Mouse (Mus musculus): ENCODE measurements around the gene Anxa1.
A peak's percentile ranks its signal among the peaks of the same experiment; 100 is the strongest.

Anxa1 gene

DNA sequence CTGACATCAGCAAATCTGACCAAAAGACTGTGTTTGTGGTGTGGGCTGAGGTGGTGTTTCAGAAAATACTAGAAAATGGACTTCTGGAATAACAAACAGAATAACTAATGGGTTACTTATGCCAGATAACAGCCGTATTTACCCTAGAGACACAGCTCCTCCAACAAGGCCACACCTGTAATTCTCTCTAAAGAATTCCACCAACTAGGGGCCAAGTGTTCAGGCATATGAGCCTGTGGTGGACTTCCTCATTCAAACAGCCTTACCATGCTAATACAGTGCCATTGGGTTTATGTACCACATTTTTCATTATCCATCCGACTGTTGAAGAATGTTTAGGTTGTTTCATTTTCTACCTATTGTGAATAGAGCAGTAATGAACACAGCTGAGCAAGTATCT, 20.6 kb downstream of the Anxa1 start:
- DNase-seq (ENCODE audit: low spot score) = no peak

DNA sequence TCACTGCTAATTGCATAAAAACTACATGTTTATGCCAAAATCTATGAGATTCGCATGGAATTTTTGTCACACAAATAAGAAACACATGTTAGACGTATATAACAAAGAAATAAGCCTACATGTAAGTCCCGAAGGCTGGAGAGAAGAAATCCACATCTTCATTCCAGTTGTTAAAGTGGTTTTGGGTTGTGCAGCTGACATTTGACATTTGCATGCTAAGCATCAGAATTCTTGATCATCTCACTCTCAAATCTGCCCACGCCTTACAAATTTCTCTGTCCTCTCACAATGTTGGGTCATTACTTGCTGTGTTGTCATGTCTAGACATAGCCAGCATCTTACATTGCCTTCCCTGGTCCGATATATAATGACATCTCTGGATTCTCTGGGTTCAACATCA, 24.2 kb downstream of the Anxa1 start:
- DNase-seq (ENCODE audit: low spot score) = no peak

DNA sequence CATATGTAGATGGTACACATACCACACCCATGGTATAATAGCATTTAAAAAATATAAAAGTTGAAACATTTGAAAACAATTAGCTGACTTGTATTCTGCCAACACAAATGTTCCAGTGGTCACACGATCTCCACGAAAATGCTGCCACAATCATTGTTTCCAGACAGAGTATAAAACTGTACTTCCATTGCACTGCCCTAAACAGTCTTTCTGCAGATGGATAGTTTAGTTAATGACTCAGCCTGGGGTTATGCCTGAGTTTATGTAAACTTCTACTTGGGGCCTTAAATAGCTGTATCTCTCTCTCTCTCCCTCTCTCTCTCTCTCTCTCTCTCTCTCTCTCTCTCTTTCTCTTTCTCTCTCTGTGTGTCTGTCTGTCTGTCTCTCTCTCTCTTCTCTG, 24.7 kb downstream of the Anxa1 start:
- DNase-seq (ENCODE audit: low spot score) = no peak

DNA sequence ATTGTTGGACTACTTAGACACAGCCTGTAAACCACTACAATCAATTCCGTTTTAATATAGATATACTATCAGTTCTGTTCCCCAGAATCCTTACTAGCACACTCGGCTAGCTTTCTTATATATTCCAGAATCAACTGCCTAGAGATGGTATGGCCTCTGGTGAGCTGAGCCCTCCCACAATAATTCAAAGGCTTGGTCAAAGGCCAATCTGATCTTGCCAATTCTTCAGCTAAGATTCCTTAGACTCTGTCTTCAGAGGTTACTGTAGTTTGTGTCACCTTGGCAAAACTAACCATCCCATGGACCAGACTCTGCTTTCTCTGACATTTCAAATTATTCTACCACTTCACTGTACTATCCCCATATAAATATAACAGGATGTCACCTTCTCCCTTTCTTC, 25.4 kb downstream of the Anxa1 start:
- no peak for DNase-seq (ENCODE audit: low spot score)

DNA sequence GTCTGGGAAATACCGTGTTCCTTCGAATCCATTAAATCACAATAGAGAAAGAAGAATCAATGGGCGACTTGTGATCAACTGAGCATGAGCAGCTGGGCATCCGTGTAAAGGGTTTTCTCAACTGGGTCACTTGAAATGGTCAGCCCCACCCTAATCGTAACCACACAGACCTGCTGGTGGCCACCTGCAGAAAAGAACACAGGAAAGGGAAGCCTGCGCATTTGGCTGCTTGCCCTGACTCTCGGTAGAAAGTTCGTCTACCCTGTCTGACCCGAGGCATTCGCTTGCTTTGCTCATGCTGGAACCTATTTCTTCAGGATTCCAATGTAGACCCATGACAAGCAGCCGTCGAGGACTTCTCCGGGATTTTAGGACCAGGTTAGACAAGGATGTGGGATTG, 25.8 kb downstream of the Anxa1 start:
- no peak for DNase-seq (ENCODE audit: low spot score)

DNA sequence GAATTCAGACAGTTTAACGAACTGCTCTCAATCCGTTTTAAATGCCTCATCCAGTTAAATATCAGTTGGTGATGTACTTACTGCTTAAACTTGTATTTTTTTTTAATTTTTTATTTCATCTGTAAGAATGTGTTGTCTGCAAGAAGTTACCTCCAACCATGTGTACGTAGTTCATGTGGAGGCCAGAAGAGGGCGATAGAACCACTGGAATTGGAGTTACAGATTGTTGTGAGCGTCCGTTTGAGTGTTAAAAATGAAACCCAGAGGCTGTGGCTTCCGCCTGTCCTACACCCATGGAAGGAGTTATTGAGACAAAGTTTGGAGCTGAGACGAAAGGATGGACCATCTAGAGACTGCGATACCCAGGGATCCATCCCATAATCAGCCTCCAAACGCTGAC, 27.5 kb downstream of the Anxa1 start:
- DNase-seq (ENCODE audit: low spot score) = no peak

DNA sequence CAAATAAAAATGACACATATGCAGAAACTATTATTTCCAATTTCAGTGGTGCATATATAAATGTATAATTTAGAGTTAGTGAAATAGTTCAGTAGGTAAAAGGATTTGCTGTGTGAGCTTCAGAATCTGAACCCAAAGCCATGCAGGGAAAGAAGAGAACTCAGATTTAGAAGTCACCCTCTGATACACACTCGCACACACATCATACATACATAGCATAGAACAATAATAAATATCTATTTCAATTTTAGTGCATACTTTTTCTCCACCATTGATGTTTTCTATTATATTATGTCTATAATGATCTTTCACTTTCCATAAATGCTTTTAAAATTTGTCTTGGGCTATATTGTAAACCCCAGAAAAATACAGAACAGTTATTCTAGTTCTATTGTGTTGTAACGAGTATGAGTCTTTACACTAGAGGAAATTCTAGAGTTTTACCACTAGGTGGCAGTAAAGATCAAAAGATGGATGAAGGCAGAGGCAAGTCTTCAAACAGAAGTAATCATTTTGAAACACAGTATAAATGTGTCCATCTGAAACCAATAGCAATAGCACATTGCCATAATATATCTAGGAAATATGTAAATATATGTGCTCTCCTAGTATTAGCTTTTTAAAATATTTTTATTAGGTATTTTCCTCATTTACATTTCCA, 28.7 kb downstream of the Anxa1 start:
- peak; percentile 22 for DNase-seq (ENCODE audit: low spot score)

DNA sequence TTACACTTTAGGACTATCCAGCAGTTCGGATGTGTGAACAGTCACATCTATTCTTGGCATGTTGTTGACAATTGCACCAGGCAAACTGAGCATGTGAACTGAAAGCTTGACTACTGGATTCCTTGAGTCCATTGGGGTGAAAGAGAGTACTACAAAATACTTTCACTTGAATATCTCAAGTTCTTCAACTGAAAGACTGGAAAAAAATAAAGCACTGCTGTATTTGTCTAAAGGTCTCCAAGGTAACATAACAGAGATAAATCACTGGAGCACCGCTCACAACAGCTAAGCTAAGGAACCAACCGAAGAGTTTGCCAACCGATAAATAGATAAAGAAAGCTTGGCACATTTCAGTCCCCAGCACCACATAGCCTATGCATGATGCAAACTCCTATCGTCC, 32.1 kb downstream of the Anxa1 start:
- DNase-seq (ENCODE audit: low spot score) = no peak

DNA sequence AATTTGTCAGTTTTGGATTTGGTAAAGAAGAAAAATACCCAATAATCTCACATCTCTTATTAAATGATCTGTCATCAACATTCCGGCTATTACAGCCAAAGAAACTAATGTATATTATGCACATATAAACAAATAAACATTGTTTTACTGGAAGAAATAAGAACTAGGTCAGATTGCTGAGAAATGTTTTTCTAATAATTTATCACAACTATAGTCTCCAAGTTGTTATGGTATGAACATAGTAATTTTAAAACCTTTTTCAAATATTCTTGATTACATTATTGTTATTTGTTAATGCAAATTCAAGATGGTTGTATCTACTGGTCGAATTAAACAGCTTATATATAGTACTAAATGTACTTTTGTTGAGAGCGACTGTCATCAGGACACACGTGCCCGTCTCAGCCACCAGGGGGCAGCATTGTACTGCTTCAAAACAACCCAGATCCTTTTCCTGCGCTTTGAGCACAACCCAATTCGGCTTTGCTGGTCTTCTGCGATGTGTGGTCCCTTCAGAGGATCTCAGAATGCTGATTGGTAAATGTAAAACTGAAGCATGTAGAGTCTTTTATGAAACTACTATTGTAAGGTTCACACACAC, 45.3 kb downstream of the Anxa1 start:
- peak; percentile 10 for DNase-seq (ENCODE audit: low spot score)

DNA sequence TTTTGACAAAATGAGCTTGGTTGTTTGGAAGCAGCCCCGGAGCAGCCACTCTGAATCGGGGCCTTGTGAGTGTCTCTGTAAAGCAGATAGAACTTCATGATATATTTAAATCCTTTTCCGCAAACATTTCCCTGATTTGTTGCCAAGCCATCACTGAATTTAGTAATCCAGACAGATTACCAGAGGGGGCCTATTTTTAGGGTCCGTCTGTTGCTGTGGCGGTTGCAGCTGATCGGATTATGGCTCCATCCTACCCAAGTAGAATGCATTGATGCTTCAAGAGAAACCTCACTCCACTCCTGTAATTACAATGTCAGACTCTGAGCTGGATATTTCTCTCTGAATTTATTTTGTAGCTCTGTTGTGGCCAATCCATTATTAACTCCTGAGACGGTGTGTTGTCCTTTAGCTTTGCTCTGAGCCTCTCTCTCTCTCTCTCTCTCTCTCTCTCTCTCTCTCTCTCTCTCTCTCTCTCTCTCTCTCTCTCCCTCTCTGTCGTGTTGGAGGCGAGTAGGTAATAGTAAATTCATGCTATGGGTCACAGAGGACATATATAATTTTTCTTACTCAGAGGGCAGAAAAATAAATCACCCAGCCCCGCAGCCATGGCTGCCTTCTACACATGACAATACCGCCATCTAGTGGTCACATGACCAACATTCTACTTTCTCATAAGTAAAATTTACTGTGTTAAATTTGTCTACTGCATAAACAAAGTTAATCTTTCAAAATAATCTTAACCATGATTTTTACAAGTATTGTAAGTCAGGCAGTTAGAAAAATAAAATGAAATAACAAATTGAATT, 46.0 kb downstream of the Anxa1 start:
- DNase-seq (ENCODE audit: low spot score) = peak; percentile 79

DNA sequence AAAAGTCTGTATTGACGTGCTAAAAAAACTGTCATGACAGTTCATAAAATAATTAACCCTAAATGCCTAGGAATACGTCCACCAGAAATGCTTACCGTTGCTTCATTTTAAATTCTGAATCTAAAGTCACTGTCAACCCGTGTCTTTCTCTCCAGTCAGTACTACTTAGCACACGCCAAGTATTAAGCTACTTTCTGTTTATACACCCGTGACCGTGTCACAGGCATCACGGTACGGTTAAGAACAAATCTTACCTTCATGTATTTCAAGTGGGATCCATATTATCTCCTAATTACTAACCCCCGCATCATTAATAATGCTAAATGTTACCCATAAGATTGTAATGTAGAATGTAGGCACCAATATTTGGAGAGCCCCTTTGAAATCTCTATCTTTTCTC, 46.7 kb downstream of the Anxa1 start:
- DNase-seq (ENCODE audit: low spot score) = no peak

Data from MN1 (cell line).